Mouse (Mus musculus) intestine, embryonic 14.5 days (tissue): ENCODE measurements at regions not wholly inside any gene's neighbourhood (a gene's known extent, or its start where the extent isn't known, plus 50 kb on each side); places are given as distances from the start of the nearest gene placed in this dataset.
A peak's percentile ranks its signal among the peaks of the same experiment; 100 is the strongest.

Source experiments
- ATAC-seq: fragments of 200-750 bp; cut with Nextera tagmentation; replicated peaks from 2 replicates; pipeline ENCODE4 v1.8.0; 2017; ENCODE audit warnings: low read depth, moderate number of reproducible peaks, moderate TSS enrichment, moderate library complexity; ENCODE audit not compliant: low FRiP score, low TSS enrichment
- DNase-seq: peaks from one replicate; pipeline ENCODE4 v3.0.0-alpha.2; 2018; ENCODE audit warnings: low spot score
- H3K27ac ChIP-seq: fragments of 300-500 bp; sonication (generic); 2 replicates; pipeline ENCODE4 v1.5.1; 2014; ENCODE audit warnings: low read depth, mild to moderate bottlenecking, control low read depth
- H3K27me3 ChIP-seq: fragments of 300-500 bp; sonication (generic); replicated peaks from 2 replicates; pipeline ENCODE4 v1.6.1; 2014; ENCODE audit warnings: low read length, control low read depth; ENCODE audit not compliant: control insufficient read depth, insufficient read depth
- H3K36me3 ChIP-seq: fragments of 300-500 bp; sonication (generic); 2 replicates; pipeline ENCODE4 v1.6.1; 2014; ENCODE audit warnings: low read length, control low read depth; ENCODE audit not compliant: control insufficient read depth, insufficient read depth
- H3K4me1 ChIP-seq: fragments of 300-500 bp; sonication (generic); replicated peaks from 2 replicates; pipeline ENCODE4 v1.6.1; 2014; ENCODE audit warnings: low read length, control low read depth, mixed read lengths; ENCODE audit not compliant: control insufficient read depth, insufficient read depth
- H3K4me2 ChIP-seq: fragments of 300-500 bp; sonication (generic); 2 replicates; pipeline ENCODE4 v1.6.1; 2014; ENCODE audit warnings: low read length
- H3K4me3 ChIP-seq: fragments of 300-500 bp; sonication (generic); 2 replicates; pipeline ENCODE4 v1.5.1; 2014; ENCODE audit warnings: low read depth, low read length, control low read depth, mixed read lengths
- H3K9ac ChIP-seq: fragments of 300-500 bp; sonication (generic); 2 replicates; pipeline ENCODE4 v1.6.1; 2014; ENCODE audit warnings: mild to moderate bottlenecking, low read length
- H3K9me3 ChIP-seq: fragments of 300-500 bp; sonication (generic); 2 replicates; pipeline ENCODE4 v1.6.1; 2016; ENCODE audit warnings: low read length, control low read depth; ENCODE audit not compliant: control insufficient read depth
- WGBS: fragments of 180-500 bp; shearing (Covaris S2); extraction: QIAGEN DNeasy Blood & Tissue Kit; methylation state at CpG from one replicate; pipeline ENCODE4 v1.1.7; 2014; 5-methylcytosine and 5-hydroxymethylcytosine counted together

DNA sequence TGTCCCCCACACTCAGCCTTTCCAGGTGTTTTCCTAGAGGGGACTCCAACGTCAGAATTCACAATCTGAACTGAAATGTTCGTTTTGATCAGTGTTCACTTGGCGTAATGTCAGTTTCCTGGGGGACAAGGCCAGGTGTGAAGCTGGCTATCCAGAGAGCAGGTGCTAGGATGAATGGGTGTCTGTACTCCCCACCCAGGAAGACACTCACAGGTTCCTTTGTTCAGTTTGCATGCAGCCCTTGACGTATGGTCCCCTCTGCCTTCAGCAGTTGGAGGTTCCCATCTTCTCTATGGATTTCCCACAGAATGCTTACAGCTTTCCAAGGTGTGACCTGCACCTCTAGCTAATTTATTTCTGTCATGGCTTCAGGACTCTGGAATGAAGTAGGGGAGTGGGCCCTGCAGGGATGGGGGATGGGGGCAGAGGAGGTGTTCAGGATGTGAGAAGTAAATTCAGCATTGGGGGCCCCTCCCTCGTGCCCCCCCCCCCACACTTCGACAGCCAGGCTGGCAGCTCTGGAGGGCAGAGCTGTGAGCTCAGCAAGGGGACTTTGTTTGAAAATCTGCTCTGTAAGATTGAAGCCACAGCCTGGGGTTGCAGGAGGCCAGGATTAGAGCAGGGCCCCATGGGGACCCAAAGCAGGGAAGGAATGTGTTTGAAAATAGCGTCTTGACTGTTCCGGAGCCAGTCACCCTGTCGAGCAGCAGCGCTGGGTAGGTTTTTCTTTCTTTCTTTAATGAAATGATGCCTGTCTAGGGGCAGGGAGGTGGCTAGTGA, 173.2 kb upstream of the Ubash3b start:
- no peaks in the 10 kb centered on the region for H3K36me3 ChIP-seq
- no peak overlapping the region for H3K4me3 ChIP-seq
- ATAC-seq (no peak), DNase-seq (no peak)
- no peak overlapping the region; the same call in 1 of the 2 replicates for H3K27ac ChIP-seq
- 23% methylated on average over 10 of the region's 10 CpGs for WGBS
- H3K9me3 ChIP-seq: no peaks in the 10 kb centered on the region
- no peak overlapping the region for H3K4me2 ChIP-seq
- peaks cover 11% of the 10 kb centered on the region; the same call in 1 of the 2 replicates for H3K4me1 ChIP-seq
- H3K9ac ChIP-seq: no peak overlapping the region
- H3K27me3 ChIP-seq: no peaks in the 10 kb centered on the region

DNA sequence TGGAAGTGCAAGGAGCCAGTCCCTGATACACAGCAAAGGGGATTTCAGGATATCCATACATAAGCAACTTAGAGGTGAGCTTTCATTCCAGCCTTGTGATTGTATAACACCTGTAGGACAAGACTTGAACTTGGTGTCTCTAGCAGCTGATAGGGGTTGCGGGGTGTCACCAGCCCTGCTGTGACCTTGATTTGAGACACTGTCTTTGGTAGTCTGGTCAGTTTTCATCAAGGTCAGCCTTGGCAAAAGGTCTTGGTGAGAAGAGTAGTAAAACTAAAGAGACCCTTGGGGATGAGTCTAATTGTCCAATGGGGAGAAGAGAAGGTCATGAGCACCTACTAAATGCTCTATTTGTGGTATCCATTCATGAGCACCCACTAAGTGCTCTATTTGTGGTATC, 172.0 kb upstream of the Ubash3b start:
- WGBS: 100% methylated on average over 1 of the region's 1 CpGs
- no peak overlapping the region for H3K27ac ChIP-seq

DNA sequence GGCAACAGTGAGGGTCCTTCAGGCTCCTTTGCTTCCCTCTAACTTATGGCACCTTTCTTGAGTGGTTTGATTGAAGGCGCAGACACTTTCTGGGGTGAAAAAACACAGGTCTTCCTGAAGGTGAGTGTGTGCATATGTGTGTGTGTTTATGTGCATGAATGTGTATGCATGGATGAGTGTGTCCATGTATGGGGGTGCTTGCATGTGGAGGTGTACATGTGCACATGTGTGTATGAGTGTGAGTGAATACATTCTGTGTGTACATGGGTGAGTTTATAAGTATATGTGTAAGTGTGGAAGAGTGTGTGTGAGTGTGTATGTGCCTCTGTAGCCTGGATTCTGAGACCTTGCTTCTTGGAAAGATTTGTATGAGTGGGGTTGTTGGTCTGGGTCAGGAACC, 167.5 kb upstream of the Ubash3b start:
- Histone ChIP-seq H3K27me3 (no peaks in the 10 kb centered on the region), H3K4me1 (peaks cover 9% of the 10 kb centered on the region; the same call in 1 of the 2 replicates), H3K9me3 (no peaks in the 10 kb centered on the region), H3K4me3 (peak overlapping the region; percentile 18), H3K4me2 (peak overlapping the region; percentile 47), H3K27ac (0 out of 2 replicates have a peak overlapping the region, but pooled peaks have one; percentile 22), H3K36me3 (no peaks in the 10 kb centered on the region), H3K9ac (no peak overlapping the region)
- ATAC-seq: no peak
- WGBS: 95% methylated on average over 1 of the region's 1 CpGs
- no peak for DNase-seq

More for the DNA sequence above, 172.0 kb upstream of the Ubash3b start:
- Histone ChIP-seq H3K36me3 (no peaks in the 10 kb centered on the region), H3K4me2 (no peak overlapping the region), H3K9me3 (no peaks in the 10 kb centered on the region), H3K4me1 (peaks cover 11% of the 10 kb centered on the region), H3K9ac (no peak overlapping the region), H3K4me3 (no peak overlapping the region), H3K27me3 (no peaks in the 10 kb centered on the region)
- no peak for ATAC-seq
- DNase-seq: no peak

DNA sequence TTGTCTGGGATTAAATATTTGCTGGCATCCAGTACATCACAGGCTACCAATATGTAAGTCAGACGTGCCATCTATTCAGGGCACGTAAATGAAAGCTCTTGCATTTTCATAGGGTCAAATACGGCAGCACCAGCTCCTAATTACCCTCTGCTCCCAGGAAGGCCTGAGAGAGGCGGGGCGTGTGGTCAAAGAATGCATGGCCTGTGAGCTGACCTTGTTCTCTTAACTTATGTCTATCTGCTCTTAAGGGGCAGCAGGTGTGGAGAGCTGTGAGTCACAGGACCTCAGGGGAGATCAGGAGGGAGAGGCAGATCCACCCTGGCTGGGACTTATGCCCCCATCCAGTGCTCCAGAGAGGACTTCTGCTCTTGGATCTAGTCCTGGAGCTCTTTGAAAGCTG, 167.0 kb upstream of the Ubash3b start:
- peak overlapping the region; percentile 18 for H3K4me3 ChIP-seq
- no peaks in the 10 kb centered on the region for H3K27me3 ChIP-seq
- no peak for DNase-seq
- 0 out of 2 replicates have a peak overlapping the region, but pooled peaks have one; percentile 22 for H3K27ac ChIP-seq
- 0 out of 2 replicates have a peak overlapping the region, but pooled peaks have one; percentile 17 for H3K9ac ChIP-seq
- no peak for ATAC-seq
- peaks cover 9% of the 10 kb centered on the region; the same call in 1 of the 2 replicates for H3K4me1 ChIP-seq
- no peaks in the 10 kb centered on the region for H3K9me3 ChIP-seq
- peak overlapping the region; percentile 47 for H3K4me2 ChIP-seq
- WGBS: 24% methylated on average over 5 of the region's 5 CpGs
- H3K36me3 ChIP-seq: no peaks in the 10 kb centered on the region

DNA sequence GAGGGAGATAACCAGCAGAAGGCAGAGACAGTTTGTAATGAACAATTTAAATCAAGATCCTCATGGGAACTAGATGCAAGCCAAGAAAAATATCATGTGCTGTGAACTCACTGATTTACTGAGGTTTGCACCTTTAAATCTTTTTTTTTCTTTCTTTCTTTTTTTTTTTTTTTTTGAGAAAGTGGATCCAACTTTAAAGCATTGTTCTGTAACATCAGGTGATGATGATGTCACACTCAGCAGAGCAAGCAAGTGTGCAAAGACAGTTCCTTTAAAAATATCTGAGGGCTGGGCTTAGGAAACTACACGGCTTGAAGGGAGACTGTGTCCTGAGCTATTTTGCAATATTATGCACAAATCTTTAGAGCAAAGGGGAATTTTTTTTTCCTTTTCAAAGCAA, 166.6 kb upstream of the Ubash3b start:
- Histone ChIP-seq H3K27me3 (no peaks in the 10 kb centered on the region), H3K4me2 (peak overlapping the region; percentile 47), H3K4me3 (peak overlapping the region; percentile 26), H3K4me1 (peaks cover 9% of the 10 kb centered on the region; the same call in 1 of the 2 replicates), H3K36me3 (no peaks in the 10 kb centered on the region), H3K27ac (peak overlapping the region; percentile 51; the same call in 1 of the 2 replicates), H3K9ac (no peak overlapping the region), H3K9me3 (no peaks in the 10 kb centered on the region)
- DNase-seq (no peak), ATAC-seq (no peak)
- 15% methylated on average over 1 of the region's 1 CpGs for WGBS

DNA sequence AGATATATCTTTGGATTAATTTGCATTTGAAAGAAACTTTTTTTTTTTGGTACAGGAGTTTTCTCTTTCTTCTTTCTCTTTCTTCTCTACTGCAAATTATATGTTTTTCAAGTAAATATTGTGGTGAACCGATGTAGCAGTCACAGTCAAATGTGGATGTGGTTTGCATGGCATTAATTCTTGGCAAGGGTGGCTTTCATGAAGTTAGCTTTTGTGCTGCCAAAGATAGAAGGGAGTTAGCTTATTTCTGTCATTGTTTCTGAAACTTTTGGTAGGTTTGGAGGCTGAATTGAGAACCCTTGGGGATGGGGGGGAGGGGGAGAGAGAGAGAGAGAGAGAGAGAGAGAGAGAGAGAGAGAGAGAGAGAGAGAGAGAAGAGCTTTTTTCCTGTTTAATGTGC, 166.1 kb upstream of the Ubash3b start:
- Histone ChIP-seq H3K4me2 (peak overlapping the region; percentile 47), H3K27me3 (no peaks in the 10 kb centered on the region), H3K27ac (peak overlapping the region; percentile 51), H3K36me3 (no peaks in the 10 kb centered on the region), H3K4me3 (peak overlapping the region; percentile 26), H3K9me3 (no peaks in the 10 kb centered on the region), H3K4me1 (peaks cover 9% of the 10 kb centered on the region; the same call in 1 of the 2 replicates), H3K9ac (peak overlapping the region; percentile 29)
- WGBS: 58% methylated on average over 1 of the region's 1 CpGs
- no peak for ATAC-seq
- DNase-seq: no peak

DNA sequence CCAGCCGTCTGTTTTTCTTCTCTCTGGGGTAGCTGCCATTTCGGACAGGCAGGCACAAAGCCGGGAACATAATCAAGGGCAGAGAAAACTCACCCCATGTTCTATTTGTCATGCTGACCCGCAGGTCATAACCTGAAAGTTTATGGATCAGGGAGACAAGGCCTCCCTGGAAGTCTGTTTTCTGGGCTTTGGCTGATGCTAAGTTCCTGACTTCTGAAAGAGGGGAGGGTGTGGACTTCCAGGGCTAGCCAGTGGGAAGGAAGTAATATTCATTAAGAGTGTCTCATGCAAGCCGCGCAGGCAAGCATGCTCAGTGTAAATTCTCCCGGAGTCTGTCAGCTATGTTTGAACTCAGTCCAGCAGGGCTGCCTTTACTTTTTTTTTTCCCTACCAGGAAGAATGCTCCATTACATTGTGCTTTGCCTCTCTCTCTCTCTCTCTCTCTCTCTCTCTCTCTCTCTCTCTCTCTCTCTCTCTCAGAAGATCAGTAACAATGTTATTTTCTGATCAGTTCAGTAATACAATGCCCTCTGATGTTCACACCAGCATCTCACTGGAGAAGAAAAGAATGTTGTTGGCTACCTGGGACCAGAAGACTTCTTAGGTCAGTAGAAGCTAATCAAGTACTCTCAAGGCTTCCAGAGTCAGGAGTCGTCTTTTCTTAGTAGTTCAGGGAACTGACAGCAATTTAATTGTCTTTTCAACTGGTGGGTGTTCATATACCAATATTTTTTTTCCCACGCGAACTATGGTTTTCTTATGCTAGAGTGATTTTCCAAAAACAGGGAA, 165.5 kb upstream of the Ubash3b start:
- H3K4me3 ChIP-seq: peak overlapping the region; percentile 26
- ATAC-seq (peak; percentile 76; the same call in 1 of the 2 replicates), DNase-seq (peak; percentile 67)
- peak overlapping the region; percentile 29; the same call in 1 of the 2 replicates for H3K9ac ChIP-seq
- H3K4me2 ChIP-seq: peak overlapping the region; percentile 47
- H3K27me3 ChIP-seq: no peaks in the 10 kb centered on the region
- H3K4me1 ChIP-seq: peaks cover 9% of the 10 kb centered on the region; the same call in 1 of the 2 replicates
- H3K36me3 ChIP-seq: no peaks in the 10 kb centered on the region
- WGBS: 24% methylated on average over 10 of the region's 10 CpGs
- no peaks in the 10 kb centered on the region for H3K9me3 ChIP-seq
- peak overlapping the region; percentile 51 for H3K27ac ChIP-seq

DNA sequence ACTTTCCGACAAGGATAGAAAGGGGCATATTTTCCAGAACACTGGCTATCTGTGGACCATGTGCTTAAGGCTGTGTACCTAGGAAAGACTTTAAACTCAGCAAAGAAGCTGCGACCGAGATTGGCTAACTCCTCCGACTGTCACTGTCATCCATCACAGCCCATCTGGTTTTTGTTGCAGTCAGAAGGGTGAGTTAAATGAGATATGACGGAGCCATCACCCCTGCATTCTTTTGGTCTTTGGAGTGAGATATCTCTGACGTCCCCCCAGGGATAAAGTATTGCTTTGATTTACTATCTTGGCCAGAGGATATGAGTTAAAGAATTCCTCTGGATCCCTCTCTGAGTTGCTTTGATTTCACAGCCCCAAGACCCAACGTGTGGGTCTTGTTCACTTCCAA, 160.0 kb upstream of the Ubash3b start:
- no peak for DNase-seq
- Histone ChIP-seq H3K27ac (no peak overlapping the region), H3K4me1 (peaks cover 3% of the 10 kb centered on the region; the same call in 1 of the 2 replicates), H3K27me3 (no peaks in the 10 kb centered on the region), H3K9ac (no peak overlapping the region), H3K9me3 (no peaks in the 10 kb centered on the region), H3K4me3 (no peak overlapping the region), H3K4me2 (no peak overlapping the region), H3K36me3 (no peaks in the 10 kb centered on the region)
- ATAC-seq: no peak
- 47% methylated on average over 7 of the region's 7 CpGs for WGBS
